Mouse (Mus musculus) layer of hippocampus, adult 8-10 months (tissue): ENCODE results near the gene Abce1. TPM values are rescaled to one million over a fixed set of nuclear protein-coding genes. Genes with fewer than 3 reads are reported as not detected.
"Not testable (repeated sequence)": the region's sequence is repeated elsewhere in the genome, so short reads cannot be mapped to it uniquely, and the experiment has no call there.

Source experiments
- DNase-seq, 2 experiments: peaks; one replicate each; pipeline ENCODE4 v3.0.0; 2022; ENCODE audit warnings: low spot score in 2 of 2
- total RNA-seq, 4 experiments: library from RNA; stranded (reverse); gene quantifications; 2 replicates each; pipeline ENCODE4 v1.2.4; 2022

The Abce1 gene
- 10 to 100 TPM; 67.8 to 80.6 (median 75.6) TPM for total RNA-seq

DNA sequence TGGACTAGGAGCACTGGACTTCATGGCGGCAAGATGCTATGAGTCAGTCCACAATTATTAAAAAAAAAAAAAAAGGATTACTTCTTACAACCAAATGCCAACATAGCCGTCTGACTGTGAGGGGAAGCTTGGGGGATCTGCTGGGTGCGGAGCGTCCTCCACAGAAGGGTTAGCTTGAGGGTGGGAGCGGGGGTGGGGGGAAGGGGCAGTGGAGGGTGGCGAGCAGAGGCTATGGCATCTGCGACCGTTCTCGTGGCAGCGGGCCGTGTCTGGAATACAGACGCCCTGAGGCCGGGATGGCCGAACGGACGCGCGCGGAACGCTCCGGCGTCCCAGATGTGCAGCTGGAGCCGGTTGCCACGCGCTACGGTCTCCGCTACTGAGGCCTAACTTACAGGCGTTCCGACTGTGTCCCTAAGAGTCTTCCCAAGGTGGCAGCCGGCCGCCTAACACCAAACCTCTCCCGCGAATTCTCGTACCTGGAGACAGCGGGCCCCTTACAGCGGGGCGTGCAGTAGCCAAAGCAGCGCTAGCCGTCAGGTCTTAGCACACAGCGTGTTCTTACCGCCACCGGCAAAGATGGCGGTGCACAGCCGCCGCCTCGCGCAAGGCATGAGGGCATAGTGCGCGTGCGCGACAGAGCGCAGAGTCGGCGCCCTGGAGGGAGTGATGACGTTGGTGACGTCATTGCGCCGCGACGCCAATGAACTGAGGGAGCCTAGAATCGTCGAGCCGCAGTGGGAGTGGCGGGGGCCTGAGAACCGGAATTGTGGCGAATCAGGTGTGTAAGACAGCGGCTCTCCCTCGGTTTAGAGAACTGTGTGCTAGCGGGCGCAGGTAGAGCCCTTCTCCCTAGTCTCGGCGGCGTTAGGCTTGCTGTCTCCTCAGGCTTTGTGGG lies at the start of gene Abce1, which contains the start of gene Anapc10:
TSS of gene Abce1 (minus strand) at position 677 of the 898 bp plus-strand sequence.
TSS of gene Anapc10 (plus strand) at position 757 of the 898 bp plus-strand sequence.
- DNase-seq, result peak; percentile 94 to 99

GRCm38 (mm10) chr8:79750305-79750704 lies 38.8 kb upstream of the Abce1 start:
- DNase-seq, result no peak

DNA sequence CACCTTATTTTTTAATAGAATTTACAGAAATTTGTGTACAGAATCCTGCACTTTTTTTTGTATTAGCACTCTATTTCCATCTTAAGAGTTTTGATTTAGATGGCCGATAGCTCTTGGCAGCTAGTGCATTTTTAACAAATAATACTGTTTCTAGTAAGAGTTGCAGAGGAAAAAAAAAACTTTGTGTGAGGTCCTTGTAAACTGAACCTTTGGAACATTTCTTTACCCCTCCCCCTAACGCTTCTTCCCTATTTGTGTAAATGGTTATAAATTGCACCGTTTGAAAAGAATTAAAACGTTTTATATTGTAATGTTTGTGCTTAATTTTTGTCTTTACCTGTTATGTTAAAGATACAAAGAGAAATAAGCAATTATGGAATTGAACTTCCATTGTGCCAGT lies 37.1 kb upstream of the Abce1 start:
- no peak for DNase-seq

- no peak for DNase-seq
These were observed 36.6 kb upstream of the Abce1 start for GRCm38 (mm10) chr8:79748171-79748570.

DNA sequence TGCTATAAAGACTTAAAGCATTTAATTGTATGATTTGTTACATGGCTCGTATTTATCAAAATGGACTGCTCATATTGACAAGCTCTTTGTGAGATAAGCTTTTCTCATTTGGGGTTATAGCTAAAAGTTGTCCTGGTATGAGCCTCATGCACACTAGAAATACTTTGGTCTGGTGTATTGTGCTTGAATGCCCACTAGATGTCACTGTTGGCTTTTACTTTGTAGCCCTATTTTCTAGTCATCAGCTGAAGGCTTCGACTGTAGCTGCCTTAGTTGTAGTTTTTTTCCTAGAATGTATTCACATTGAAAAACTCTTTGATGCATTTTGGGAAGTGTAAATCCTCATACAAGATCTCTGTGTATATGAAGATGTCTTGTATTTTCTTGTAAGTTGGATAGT lies 22.8 kb upstream of the Abce1 start:
- DNase-seq, result peak; percentile 22 to 25

DNA sequence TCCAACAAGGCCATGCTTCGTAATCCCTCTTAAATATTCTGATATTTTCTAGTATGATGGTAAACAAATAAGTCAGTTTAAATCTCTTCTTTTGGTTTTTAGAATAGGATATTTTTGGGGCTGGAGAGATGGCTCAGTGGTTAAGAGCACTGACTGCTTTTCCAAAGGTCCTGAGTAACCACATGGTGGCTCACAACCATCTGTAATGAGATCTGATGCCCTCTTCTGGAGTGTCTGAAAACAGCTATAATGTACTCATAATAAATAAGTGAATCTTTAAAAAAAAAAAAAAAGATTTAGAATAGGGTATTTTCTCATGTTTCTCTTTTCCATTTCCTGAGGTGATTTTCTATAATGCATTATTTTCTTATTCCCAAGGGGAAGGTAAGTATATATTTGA lies 16.4 kb upstream of the Abce1 start:
- no peak for DNase-seq

DNA sequence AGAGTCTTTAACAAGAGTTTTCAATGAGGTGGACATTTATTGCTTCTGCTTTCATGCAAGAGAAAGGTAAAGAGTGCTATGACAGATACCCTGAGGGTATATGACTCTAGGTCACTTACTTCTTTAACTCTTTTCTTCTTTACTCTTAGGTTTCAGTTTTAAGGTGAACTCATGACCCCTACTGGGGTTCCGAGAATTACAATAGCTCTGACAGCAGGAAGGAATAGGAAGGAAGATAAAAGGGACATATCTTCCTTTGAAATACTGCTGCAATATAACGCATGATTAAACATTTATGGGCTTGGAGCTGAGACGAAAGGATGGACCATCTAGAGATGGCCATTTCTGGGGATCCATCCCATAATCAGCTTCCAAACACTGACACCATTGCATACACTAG lies 13.0 kb upstream of the Abce1 start:
- DNase-seq, result no peak

- no peak for DNase-seq
These were observed 11.8 kb upstream of the Abce1 start for GRCm38 (mm10) chr8:79723308-79723707.

GRCm38 (mm10) chr8:79721537-79721936 lies 10.0 kb upstream of the Abce1 start:
- no peak for DNase-seq

DNA sequence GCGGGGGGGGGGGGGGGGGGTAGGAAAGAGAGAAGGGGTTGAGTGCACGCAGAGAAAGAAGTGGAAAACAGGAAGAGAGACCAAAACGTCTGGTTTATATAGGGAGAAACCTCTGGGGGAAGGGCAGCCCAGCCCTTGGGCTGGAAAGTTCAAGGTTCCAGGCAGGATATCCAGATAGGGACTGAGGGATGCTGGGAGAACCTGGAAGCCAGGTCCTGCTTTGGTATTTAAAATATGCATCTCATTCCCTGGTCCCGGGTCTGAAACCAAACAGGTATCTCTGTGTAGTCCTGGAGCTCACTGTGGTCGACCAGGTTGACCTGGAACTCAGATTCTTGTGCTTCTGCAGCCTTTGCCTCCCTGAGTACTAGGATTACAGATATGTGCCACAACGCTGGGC lies 1.1 kb upstream of the Abce1 start:
- DNase-seq, result no peak

DNA sequence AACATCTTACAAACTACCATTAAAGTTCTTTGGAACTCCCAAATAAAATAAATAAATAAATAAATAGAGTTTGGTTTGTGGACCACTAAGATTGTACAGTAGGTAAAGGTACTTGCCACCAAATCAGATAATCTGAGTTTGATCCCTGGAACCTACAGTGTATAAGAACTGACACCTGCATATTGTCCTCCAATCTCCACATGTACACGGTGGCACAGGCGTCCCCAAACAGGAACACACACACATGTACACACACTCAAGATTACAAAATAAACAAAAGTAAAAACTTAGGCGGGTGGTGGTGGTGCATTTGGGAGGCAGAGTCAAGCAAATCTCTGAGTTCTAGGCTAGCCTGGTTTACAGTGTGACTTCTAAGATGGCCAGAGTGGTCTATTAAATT lies 4.9 kb downstream of the Abce1 start:
- no peak for DNase-seq

GRCm38 (mm10) chr8:79692531-79692930 lies 19.0 kb downstream of the Abce1 start:
- no peak for DNase-seq

GRCm38 (mm10) chr8:79685927-79686326 lies 25.6 kb downstream of the Abce1 start:
- DNase-seq, result not testable (repeated sequence)

- no peak for DNase-seq
These were observed 30.6 kb downstream of the Abce1 start for GRCm38 (mm10) chr8:79680965-79681364.

DNA sequence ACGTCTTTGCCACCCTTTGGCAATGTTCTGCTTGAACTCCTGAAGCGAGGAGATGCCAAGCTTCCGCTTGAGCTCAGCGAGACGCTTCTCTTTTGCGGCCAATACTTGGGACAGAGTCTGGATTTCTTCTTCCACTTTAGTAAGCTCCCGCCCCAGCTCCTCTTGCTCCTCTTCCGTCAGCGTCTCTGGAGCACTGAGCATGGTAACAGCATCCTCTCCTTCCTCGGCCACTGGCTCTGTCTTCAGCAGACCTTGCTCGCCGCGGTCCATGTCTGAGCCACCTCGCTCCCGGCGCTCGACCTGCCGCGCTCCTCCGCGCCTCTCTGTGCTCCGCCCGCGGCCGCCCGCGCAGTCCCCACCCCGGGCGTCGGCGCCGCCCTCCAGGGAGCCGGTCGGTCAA lies 31.0 kb downstream of the Abce1 start:
- DNase-seq, result no peak

DNA sequence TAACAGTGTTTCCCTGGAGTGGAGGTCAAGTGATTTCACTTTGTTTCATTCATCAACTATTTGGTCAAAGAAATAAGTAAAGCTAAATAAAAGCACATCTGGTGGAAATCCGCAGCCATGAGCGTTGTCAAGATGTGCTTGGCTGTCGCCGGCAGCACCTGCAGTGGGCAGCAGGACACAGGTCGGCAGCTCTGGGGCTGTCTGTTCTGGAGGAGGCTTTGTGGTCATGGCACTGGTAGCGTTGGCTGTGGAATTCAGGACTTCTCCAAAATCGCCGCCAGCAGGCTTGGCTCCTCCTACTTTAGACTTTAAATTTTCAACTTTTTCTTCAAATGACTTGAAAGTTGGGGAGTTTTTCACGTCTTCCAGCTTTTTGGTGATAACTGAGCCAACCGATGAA lies 31.5 kb downstream of the Abce1 start:
- DNase-seq, result not testable (repeated sequence)

GRCm38 (mm10) chr8:79679005-79679404 lies 32.5 kb downstream of the Abce1 start:
- DNase-seq, result no peak

DNA sequence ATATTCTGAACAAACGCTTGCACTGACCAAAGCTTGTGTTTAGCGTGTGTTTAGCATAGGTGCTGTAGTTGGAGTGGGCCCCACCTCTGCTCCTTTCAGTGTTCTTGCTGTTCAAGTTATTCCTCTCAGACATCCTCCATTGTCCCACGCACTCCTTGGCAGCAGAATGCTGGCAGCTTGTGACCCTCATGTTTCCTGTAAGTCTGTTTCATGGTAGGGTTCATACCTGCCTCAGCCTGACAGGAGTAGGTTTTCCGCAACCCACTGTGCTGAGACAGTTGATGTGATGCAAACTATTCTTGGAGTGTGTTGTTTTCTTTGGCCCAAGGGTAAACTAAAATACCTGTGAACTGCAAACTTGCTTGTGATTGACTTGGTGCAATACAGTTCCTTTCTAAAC lies 35.1 kb downstream of the Abce1 start:
- DNase-seq, result no peak

DNA sequence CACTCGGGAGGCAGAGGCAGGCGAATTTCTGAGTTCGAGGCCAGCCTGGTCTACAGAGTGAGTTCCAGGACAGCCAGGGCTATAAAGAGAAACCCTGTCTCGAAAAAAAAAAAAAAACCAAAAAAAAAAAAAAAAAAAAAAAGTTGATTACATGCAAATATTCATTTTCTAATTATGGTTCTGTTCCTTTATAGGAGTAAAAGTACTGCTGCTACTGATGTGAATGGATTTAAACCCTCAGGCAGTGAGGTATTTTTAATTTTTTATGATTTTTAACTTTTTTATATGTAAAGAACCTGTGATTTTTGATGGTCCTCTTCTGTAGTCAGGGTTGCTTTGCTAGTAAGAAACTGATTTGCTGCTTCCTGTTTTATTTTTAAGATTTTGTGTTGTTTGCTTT lies 52.8 kb downstream of the Abce1 start:
- not testable (repeated sequence) for DNase-seq

GRCm38 (mm10) chr8:79653736-79654135 lies 57.8 kb downstream of the Abce1 start:
- DNase-seq, result no peak

DNA sequence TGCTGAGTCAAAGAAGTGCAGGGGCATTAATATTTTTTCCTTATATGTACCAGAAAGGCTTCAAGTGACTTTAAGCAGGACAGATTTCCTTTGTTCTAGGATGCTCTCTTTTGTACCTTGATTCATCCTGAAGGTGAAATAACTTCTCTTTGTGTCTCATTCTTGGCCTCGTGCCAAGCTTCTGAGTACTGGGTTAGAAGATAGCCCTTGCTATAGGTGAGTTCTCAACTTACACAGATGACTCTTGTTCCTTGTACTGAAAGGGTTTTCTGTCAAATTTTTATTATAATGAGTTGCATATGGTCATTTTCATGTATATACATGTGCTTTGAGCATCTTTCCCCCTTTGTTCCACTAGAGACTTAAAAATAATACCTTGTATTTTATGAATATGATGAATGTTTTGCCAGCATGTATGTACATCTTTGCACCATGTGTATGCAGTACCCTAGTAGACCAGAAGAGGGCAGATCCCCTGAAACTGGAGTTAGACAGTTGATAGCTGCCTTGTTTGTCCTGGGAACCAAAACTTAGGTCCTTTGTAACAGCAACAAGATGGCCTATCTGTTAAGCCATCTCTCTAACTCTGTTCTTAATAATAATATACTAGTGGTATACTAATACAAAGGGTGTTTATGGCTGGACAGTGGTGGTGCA lies 61.3 kb downstream of the Abce1 start:
- DNase-seq, result no peak

GRCm38 (mm10) chr8:79649569-79649968 lies 62.0 kb downstream of the Abce1 start:
- DNase-seq, result no peak

DNA sequence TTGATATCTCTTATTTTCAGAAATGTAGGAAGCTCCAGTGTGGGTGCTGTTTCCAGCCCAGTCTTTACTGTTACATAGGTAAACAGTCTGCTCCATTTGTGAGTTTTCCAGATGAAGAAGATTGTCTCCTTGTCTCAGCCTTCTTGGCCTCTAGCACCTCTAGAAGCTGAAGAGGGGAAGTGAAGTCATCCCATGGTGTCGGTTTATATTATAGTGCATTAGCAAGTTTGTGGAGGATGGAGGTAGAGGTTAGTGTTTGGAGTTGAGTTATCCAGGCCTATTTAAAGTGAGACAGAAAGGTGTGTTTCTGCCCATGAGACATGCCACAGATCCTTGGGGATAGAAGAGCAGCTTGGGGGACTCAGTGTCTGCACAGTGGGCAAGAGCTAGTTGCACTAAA lies 70.4 kb downstream of the Abce1 start:
- no peak for DNase-seq
